Mouse (Mus musculus) kidney, embryonic 16.5 days (tissue): Measurements from ENCODE around the gene Vnn3. TPM values are rescaled to one million over a fixed set of nuclear protein-coding genes. Genes with fewer than 3 reads are reported as not detected.
A peak's percentile ranks its signal among the peaks of the same experiment; 100 is the strongest.

Source experiments
- ATAC-seq: fragments of 200-750 bp; cut with Nextera tagmentation; 2 replicates; pipeline ENCODE4 v1.8.0; 2017; ENCODE audit warnings: moderate TSS enrichment; ENCODE audit not compliant: low FRiP score, low TSS enrichment
- H3K27ac ChIP-seq: fragments of 300-500 bp; sonication (generic); 2 replicates; pipeline ENCODE4 v1.5.1; 2014; ENCODE audit warnings: low read length
- H3K27me3 ChIP-seq: fragments of 300-500 bp; sonication (generic); 2 replicates; pipeline ENCODE4 v1.6.1; 2014; ENCODE audit warnings: low read length, control low read depth, mixed read lengths; ENCODE audit not compliant: insufficient read depth
- H3K36me3 ChIP-seq: fragments of 300-500 bp; sonication (generic); 2 replicates; pipeline ENCODE4 v1.6.1; 2014; ENCODE audit warnings: low read length, control low read depth, mixed read lengths; ENCODE audit not compliant: insufficient read depth
- H3K4me1 ChIP-seq: fragments of 300-500 bp; sonication (generic); 2 replicates; pipeline ENCODE4 v1.6.1; 2014; ENCODE audit warnings: low read length, control low read depth, mixed read lengths; ENCODE audit not compliant: insufficient read depth
- H3K4me2 ChIP-seq: fragments of 300-500 bp; sonication (generic); replicated peaks from 2 replicates; pipeline ENCODE4 v1.6.1; 2014; ENCODE audit warnings: low read depth, low read length
- H3K4me3 ChIP-seq: fragments of 300-500 bp; sonication (generic); 2 replicates; pipeline ENCODE4 v1.5.1; 2014; ENCODE audit warnings: mild to moderate bottlenecking, low read length
- H3K9ac ChIP-seq: fragments of 300-500 bp; sonication (generic); replicated peaks from 2 replicates; pipeline ENCODE4 v1.6.1; 2014; ENCODE audit warnings: low read length
- H3K9me3 ChIP-seq: fragments of 300-500 bp; sonication (generic); 2 replicates; pipeline ENCODE4 v1.6.1; 2016; ENCODE audit warnings: low read length, control low read depth
- WGBS: fragments of 180-500 bp; shearing (Covaris S2); extraction: QIAGEN DNeasy Blood & Tissue Kit; methylation state at CpG from one replicate; pipeline ENCODE4 v1.1.7; 2014; 5-methylcytosine and 5-hydroxymethylcytosine counted together
- polyA plus RNA-seq: library from polyadenylated mRNA; unstranded; fragments of >200 nt; fragmentation: Nextera tagmentation; extraction: Ambion mirVana; gene quantifications from 2 replicates; pipeline ENCODE4 v1.2.1, GENCODE M21; 2015

Vnn3 gene
- 0.13 and 0.14 TPM in 2 replicates for polyA plus RNA-seq

GRCm38 (mm10) chr10:23851228-23851912, at the start of gene Vnn3:
Gene Vnn3 (plus strand): TSS chr10:23851462.
- Histone ChIP-seq H3K27ac (no peak within 1 kb of the TSS), H3K9me3 (no peaks in the 10 kb centered on the region), H3K4me1 (no peaks in the 10 kb centered on the region), H3K9ac (no peak within 1 kb of the TSS), H3K4me2 (no peak within 1 kb of the TSS), H3K4me3 (no peak within 1 kb of the TSS), H3K27me3 (no peaks in the 10 kb centered on the region), H3K36me3 (no peaks in the 10 kb centered on the region)
- WGBS, result 70% methylated on average over 4 of the region's 4 CpGs
- no peak for ATAC-seq

- H3K27ac ChIP-seq, result no peak overlapping the region
- no peaks in the 10 kb centered on the region for H3K9me3 ChIP-seq
- H3K4me2 ChIP-seq, result no peak overlapping the region
- H3K9ac ChIP-seq, result no peak overlapping the region
- H3K4me3 ChIP-seq, result no peak overlapping the region
- WGBS, result 61% methylated on average over 3 of the region's 3 CpGs
- peaks cover 45% of the 10 kb centered on the region for H3K36me3 ChIP-seq
- no peak for ATAC-seq
- peaks cover 7% of the 10 kb centered on the region; the same call in 1 of the 2 replicates for H3K4me1 ChIP-seq
- no peaks in the 10 kb centered on the region for H3K27me3 ChIP-seq
These were observed 48.4 kb upstream of the Vnn3 start for GRCm38 (mm10) chr10:23802911-23803310.

- Histone ChIP-seq H3K36me3 (peaks cover 48% of the 10 kb centered on the region), H3K27me3 (no peaks in the 10 kb centered on the region), H3K4me2 (no peak overlapping the region), H3K4me3 (no peak overlapping the region), H3K4me1 (no peaks in the 10 kb centered on the region), H3K27ac (no peak overlapping the region), H3K9me3 (no peaks in the 10 kb centered on the region), H3K9ac (no peak overlapping the region)
- ATAC-seq, result no peak
- WGBS, result 77% methylated on average over 3 of the region's 3 CpGs
These were observed 46.6 kb upstream of the Vnn3 start for GRCm38 (mm10) chr10:23804665-23805064.

GRCm38 (mm10) chr10:23806201-23806600, 45.1 kb upstream of the Vnn3 start:
- Histone ChIP-seq H3K27me3 (no peaks in the 10 kb centered on the region), H3K4me1 (no peaks in the 10 kb centered on the region), H3K27ac (no peak overlapping the region), H3K9me3 (no peaks in the 10 kb centered on the region), H3K4me3 (no peak overlapping the region), H3K36me3 (peaks cover 38% of the 10 kb centered on the region), H3K9ac (no peak overlapping the region), H3K4me2 (no peak overlapping the region)
- no peak for ATAC-seq
- WGBS, result 26% methylated on average over 4 of the region's 4 CpGs

GRCm38 (mm10) chr10:23811635-23812437, 39.4 kb upstream of the Vnn3 start:
- Histone ChIP-seq H3K9me3 (no peaks in the 10 kb centered on the region), H3K4me1 (no peaks in the 10 kb centered on the region), H3K9ac (no peak overlapping the region), H3K4me2 (no peak overlapping the region), H3K27me3 (no peaks in the 10 kb centered on the region), H3K36me3 (peaks cover 11% of the 10 kb centered on the region; the same call in 1 of the 2 replicates), H3K4me3 (no peak overlapping the region), H3K27ac (no peak overlapping the region)
- WGBS, result 63% methylated on average over 9 of the region's 12 CpGs
- ATAC-seq, result no peak

GRCm38 (mm10) chr10:23812438-23812759, 38.9 kb upstream of the Vnn3 start:
- ATAC-seq, result no peak

GRCm38 (mm10) chr10:23812852-23813766, 38.2 kb upstream of the Vnn3 start:
- 72% methylated on average over 11 of the region's 11 CpGs for WGBS
- Histone ChIP-seq H3K4me1 (no peaks in the 10 kb centered on the region), H3K4me3 (no peak overlapping the region), H3K27ac (no peak overlapping the region), H3K27me3 (no peaks in the 10 kb centered on the region), H3K9me3 (no peaks in the 10 kb centered on the region), H3K36me3 (peaks cover 9% of the 10 kb centered on the region; the same call in 1 of the 2 replicates), H3K9ac (no peak overlapping the region), H3K4me2 (no peak overlapping the region)
- no peak for ATAC-seq

More at GRCm38 (mm10) chr10:23812438-23812759, 38.9 kb upstream of the Vnn3 start:
- Histone ChIP-seq H3K27ac (no peak overlapping the region), H3K4me2 (no peak overlapping the region), H3K4me3 (no peak overlapping the region), H3K36me3 (peaks cover 11% of the 10 kb centered on the region; the same call in 1 of the 2 replicates), H3K27me3 (no peaks in the 10 kb centered on the region), H3K4me1 (no peaks in the 10 kb centered on the region), H3K9me3 (no peaks in the 10 kb centered on the region), H3K9ac (no peak overlapping the region)

- no peak overlapping the region for H3K4me3 ChIP-seq
- H3K9me3 ChIP-seq, result no peaks in the 10 kb centered on the region
- ATAC-seq, result 0 out of 2 replicates have a peak, but pooled peaks have one; percentile 12
- no peak overlapping the region for H3K27ac ChIP-seq
- no peaks in the 10 kb centered on the region for H3K4me1 ChIP-seq
- peaks cover 23% of the 10 kb centered on the region for H3K36me3 ChIP-seq
- no peak overlapping the region for H3K9ac ChIP-seq
- WGBS, result 42% methylated on average over 1 of the region's 1 CpGs
- H3K4me2 ChIP-seq, result no peak overlapping the region
- H3K27me3 ChIP-seq, result no peaks in the 10 kb centered on the region
These were observed 36.1 kb upstream of the Vnn3 start for GRCm38 (mm10) chr10:23815168-23815567.

- ATAC-seq, result no peak
- H3K27me3 ChIP-seq, result no peaks in the 10 kb centered on the region
- no peaks in the 10 kb centered on the region for H3K9me3 ChIP-seq
- H3K4me1 ChIP-seq, result no peaks in the 10 kb centered on the region
- no peak overlapping the region for H3K9ac ChIP-seq
- H3K4me2 ChIP-seq, result no peak overlapping the region
- H3K36me3 ChIP-seq, result peaks cover 23% of the 10 kb centered on the region
- H3K4me3 ChIP-seq, result no peak overlapping the region
- H3K27ac ChIP-seq, result no peak overlapping the region
- 87% methylated on average over 7 of the region's 7 CpGs for WGBS
These were observed 35.0 kb upstream of the Vnn3 start for GRCm38 (mm10) chr10:23816241-23816640.
